ENCODE assay signal across 9 mouse cellular contexts in genomic region chr11:79611011-79611666, GRCm38 (mm10). TPM values are rescaled to one million over a fixed set of nuclear protein-coding genes. Genes with fewer than 3 reads are reported as not detected.
DNase-seq lines count a peak whose midpoint lies in the region; ATAC-seq and TF ChIP-seq lines count a peak whose summit lies in the region.
"Had no signal": no experiment of that assay in that cellular context is flagged by ENCODE, and none has a peak within 500 bp of the region (broad histone marks: within the 10 kb centered on the region; RNA-seq: fewer than 3 reads in every experiment).

No protein-coding gene starts in this region.

- WGBS in heart, embryonic 13.5 days: 16% methylated on average over 13 of the region's 13 CpGs
- 19% methylated on average over 13 of the region's 13 CpGs for WGBS in heart, adult 2 months
- 18% methylated on average over 13 of the region's 13 CpGs for WGBS in embryonic facial prominence, embryonic 14.5 days
- 10% methylated on average over 13 of the region's 13 CpGs for WGBS in intestine, postnatal 0 days

- no peak for TF ChIP-seq CTCF in heart, adult 2 months (IDR thresholded peaks at IDR 0.05)
- no peak for TF ChIP-seq CTCF in intestine, postnatal 0 days (IDR thresholded peaks at IDR 0.05; ENCODE audit: low read depth)

- intact Hi-C loops in heart, adult 2 months (cut with DNase I): no loop called here

- no peak for TF ChIP-seq EP300 in heart, adult 2 months (IDR thresholded peaks at IDR 0.05; ENCODE audit: insufficient read depth, low read depth, low read length)

- no peaks in the 10 kb centered on the region for H3K9me3 ChIP-seq in heart, embryonic 13.5 days
- no peaks in the 10 kb centered on the region for H3K9me3 ChIP-seq in embryonic facial prominence, embryonic 14.5 days (ENCODE audit: control insufficient read depth, low read length)
- no peaks in the 10 kb centered on the region for H3K9me3 ChIP-seq in intestine, postnatal 0 days (ENCODE audit: control insufficient read depth)
- H3K9me3 ChIP-seq: limb, embryonic 12.5 days had no signal

- peaks cover 16% of the 10 kb centered on the region for H3K4me1 ChIP-seq in heart, embryonic 13.5 days
- H3K4me1 ChIP-seq in heart, adult 2 months (ENCODE audit: control insufficient read depth, insufficient read depth, low read length): no peaks in the 10 kb centered on the region
- H3K4me1 ChIP-seq in embryonic facial prominence, embryonic 14.5 days (ENCODE audit: control insufficient read depth, insufficient read depth, low read length): peaks cover 9% of the 10 kb centered on the region
- H3K4me1 ChIP-seq in intestine, postnatal 0 days (replicated peaks; ENCODE audit: control insufficient read depth, insufficient read depth, low read length): no peaks in the 10 kb centered on the region

- no peak for ATAC-seq in heart, embryonic 13.5 days (ENCODE audit: extremely low read depth, insufficient number of reproducible peaks, low FRiP score, low TSS enrichment)
- ATAC-seq in embryonic facial prominence, embryonic 14.5 days (ENCODE audit: low read depth): peak; percentile 59; the same call in 1 of the 2 replicates
- 0 out of 2 replicates have a peak, but pooled peaks have one; percentile 43 for ATAC-seq in intestine, postnatal 0 days

- no peaks in the 10 kb centered on the region for H3K79me2 ChIP-seq in heart, adult 2 months (replicated peaks; ENCODE audit: control insufficient read depth, insufficient read depth, low read length)

- peaks cover 32% of the 10 kb centered on the region for H3K27me3 ChIP-seq in heart, embryonic 13.5 days (replicated peaks)
- H3K27me3 ChIP-seq in heart, adult 2 months (ENCODE audit: control insufficient read depth, insufficient read depth, low read length): no peaks in the 10 kb centered on the region
- H3K27me3 ChIP-seq in embryonic facial prominence, embryonic 14.5 days (replicated peaks; ENCODE audit: control insufficient read depth, insufficient read depth, low read length): no peaks in the 10 kb centered on the region
- H3K27me3 ChIP-seq in intestine, postnatal 0 days (replicated peaks; ENCODE audit: control insufficient read depth, insufficient read depth, low read length): no peaks in the 10 kb centered on the region
- H3K27me3 ChIP-seq: limb, embryonic 12.5 days had no signal

- H3K4me3 ChIP-seq in heart, embryonic 13.5 days: no peak overlapping the region
- no peak overlapping the region for H3K4me3 ChIP-seq in heart, adult 2 months
- H3K4me3 ChIP-seq in embryonic facial prominence, embryonic 14.5 days (ENCODE audit: low read depth, low read length): no peak overlapping the region
- no peak overlapping the region for H3K4me3 ChIP-seq in intestine, postnatal 0 days (ENCODE audit: low read depth, low read length)
- H3K4me3 ChIP-seq: limb, embryonic 12.5 days had no signal

- peak overlapping the region; percentile 40 for H3K4me2 ChIP-seq in heart, embryonic 13.5 days
- no peak overlapping the region for H3K4me2 ChIP-seq in embryonic facial prominence, embryonic 14.5 days (ENCODE audit: low read depth, low read length)
- no peak overlapping the region for H3K4me2 ChIP-seq in intestine, postnatal 0 days (replicated peaks; ENCODE audit: low read depth)
- H3K4me2 ChIP-seq: limb, embryonic 12.5 days had no signal

- DNase-seq in heart, adult 2 months: no peak
- peak; percentile 18 for DNase-seq in MN1 (ENCODE audit: low spot score)
- peak; percentile 59 for DNase-seq in embryonic facial prominence, embryonic 14.5 days (ENCODE audit: low spot score)
- peak; percentile 56 to 59 for DNase-seq in right cerebral cortex, adult 2 months (ENCODE audit: low spot score in 2 of 2)
- no peak for DNase-seq in lung, postnatal 36 days
- DNase-seq in adrenal gland, postnatal 25 days: no peak

- no peak overlapping the region for H3K27ac ChIP-seq in heart, embryonic 13.5 days (replicated peaks)
- H3K27ac ChIP-seq in heart, adult 2 months: no peak overlapping the region
- no peak overlapping the region for H3K27ac ChIP-seq in embryonic facial prominence, embryonic 14.5 days (replicated peaks; ENCODE audit: low read depth, low read length)
- peak overlapping the region; percentile 9; the same call in 1 of the 2 replicates for H3K27ac ChIP-seq in intestine, postnatal 0 days (ENCODE audit: low read depth, low read length)
- H3K27ac ChIP-seq: limb, embryonic 12.5 days had no signal

- no peak for TF ChIP-seq POLR2A in heart, adult 2 months (IDR thresholded peaks at IDR 0.05; ENCODE audit: insufficient read depth, low read depth, low read length)

- H3K36me3 ChIP-seq in heart, embryonic 13.5 days: no peaks in the 10 kb centered on the region
- no peaks in the 10 kb centered on the region for H3K36me3 ChIP-seq in heart, adult 2 months (ENCODE audit: control insufficient read depth, insufficient read depth, low read length)
- no peaks in the 10 kb centered on the region for H3K36me3 ChIP-seq in embryonic facial prominence, embryonic 14.5 days (ENCODE audit: control insufficient read depth, insufficient read depth, low read length)
- no peaks in the 10 kb centered on the region; the same call in 1 of the 2 replicates for H3K36me3 ChIP-seq in intestine, postnatal 0 days (ENCODE audit: control insufficient read depth, insufficient read depth)
- H3K36me3 ChIP-seq: limb, embryonic 12.5 days had no signal

- H3K9ac ChIP-seq in heart, embryonic 13.5 days: peak overlapping the region; percentile 4; the same call in 1 of the 2 replicates
- H3K9ac ChIP-seq in heart, adult 2 months (ENCODE audit: low read depth, low read length): no peak overlapping the region
- no peak overlapping the region for H3K9ac ChIP-seq in embryonic facial prominence, embryonic 14.5 days (ENCODE audit: low read depth, low read length)
- H3K9ac ChIP-seq in intestine, postnatal 0 days (ENCODE audit: low read depth, low read length): no peak overlapping the region
- H3K9ac ChIP-seq: limb, embryonic 12.5 days had no signal

RNA-seq across cellular contexts. Expression of gene Rab11fip4, which starts 20.1 kb away (rescaled TPM):
- polyA plus RNA-seq in heart, embryonic 13.5 days (2015; fragmentation: Nextera tagmentation; extraction: Ambion mirVana): 0.31 and 0.37 TPM in 2 replicates
- under 1 TPM; 0.11 to 0.26 TPM for total RNA-seq in heart, adult 2 months (2021)
- 0.20 and 0.66 TPM in 2 replicates for polyA plus RNA-seq in heart, adult 2 months (2012; rRNA removed)
- polyA plus RNA-seq in embryonic facial prominence, embryonic 14.5 days (2014; fragmentation: Nextera tagmentation; extraction: Ambion mirVana): 4.7 and 5.4 TPM in 2 replicates
- polyA plus RNA-seq in intestine, postnatal 0 days (2015; fragmentation: Nextera tagmentation; extraction: Ambion mirVana): 1.5 and 1.7 TPM in 2 replicates
- 3.4 and 4.2 TPM in 2 replicates for total RNA-seq in adrenal gland, postnatal 25 days (2021)

Comparison
In these comparisons a context has a peak if more than half of its experiments do, and no peak if none do; other contexts are left out.
1. DNase-seq: peak in MN1 (single experiment), embryonic facial prominence, embryonic 14.5 days (single experiment) and right cerebral cortex, adult 2 months (2 of 2); none in heart, adult 2 months (0 of 2), lung, postnatal 36 days (single experiment) and adrenal gland, postnatal 25 days (single experiment).